Mouse (Mus musculus): ENCODE data around the gene Cers1. TPM values are rescaled to one million over a fixed set of nuclear protein-coding genes. Genes with fewer than 3 reads are reported as not detected.

The Cers1 gene
- polyA plus RNA-seq, 1 experiment from 2014 or later = 10.0 TPM

GRCm38 (mm10) chr8:70317872-70318271 is 2.3 kb downstream of the Cers1 start:
- WGBS = 83% methylated on average over 5 of the region's 5 CpGs
- Histone ChIP-seq H3K27me3 (no peaks in the 10 kb centered on the region), H3K9me3 (no peaks in the 10 kb centered on the region), H3K4me3 (no peak overlapping the region), H3K36me3 (peaks cover 35% of the 10 kb centered on the region), H3K27ac (peak overlapping the region; percentile 28; the same call in 1 of the 2 replicates), H3K9ac (no peak overlapping the region), H3K4me2 (replicated peaks) (no peak overlapping the region), H3K4me1 (peaks cover 31% of the 10 kb centered on the region)
- ATAC-seq (ENCODE audit: low FRiP score, low read depth) = no peak

DNA sequence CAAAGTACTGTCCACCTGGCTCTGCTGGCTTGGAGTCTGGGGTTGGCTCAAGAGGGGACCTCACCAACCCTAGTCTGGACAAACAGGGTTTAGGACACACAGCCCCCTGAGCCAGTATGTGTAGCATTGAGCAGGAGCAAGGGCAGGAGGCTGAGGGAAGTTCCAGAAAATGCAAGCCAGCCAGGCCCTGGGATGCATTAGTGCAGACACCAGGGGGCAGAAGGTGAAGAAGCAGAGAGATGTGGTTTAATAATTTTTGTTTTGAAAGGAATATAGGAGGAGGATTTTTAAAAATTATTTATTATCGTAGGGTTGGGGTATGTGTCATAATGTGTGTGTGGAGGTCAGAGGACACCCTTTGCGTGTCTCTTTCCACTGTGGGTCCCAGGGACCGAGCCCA is 8.1 kb downstream of the Cers1 start:
- Histone ChIP-seq H3K36me3 (peaks cover 70% of the 10 kb centered on the region), H3K9me3 (no peaks in the 10 kb centered on the region), H3K27ac (no peak overlapping the region), H3K4me3 (no peak overlapping the region), H3K4me1 (no peaks in the 10 kb centered on the region), H3K4me2 (replicated peaks) (no peak overlapping the region), H3K9ac (no peak overlapping the region), H3K27me3 (no peaks in the 10 kb centered on the region)
- ATAC-seq (ENCODE audit: low FRiP score, low read depth) = no peak
- 88% methylated on average over 3 of the region's 3 CpGs for WGBS

- peaks cover 66% of the 10 kb centered on the region for H3K36me3 ChIP-seq
- no peak overlapping the region for H3K9ac ChIP-seq
- H3K4me3 ChIP-seq = no peak overlapping the region
- peaks cover 7% of the 10 kb centered on the region for H3K27me3 ChIP-seq
- no peaks in the 10 kb centered on the region for H3K9me3 ChIP-seq
- no peak overlapping the region for H3K4me2 ChIP-seq (replicated peaks)
- H3K27ac ChIP-seq = no peak overlapping the region
- peaks cover 26% of the 10 kb centered on the region for H3K4me1 ChIP-seq
- 94% methylated on average over 6 of the region's 6 CpGs for WGBS
- no peak for ATAC-seq (ENCODE audit: low FRiP score, low read depth)
Observed at GRCm38 (mm10) chr8:70327512-70327911, 11.9 kb downstream of the Cers1 start.

DNA sequence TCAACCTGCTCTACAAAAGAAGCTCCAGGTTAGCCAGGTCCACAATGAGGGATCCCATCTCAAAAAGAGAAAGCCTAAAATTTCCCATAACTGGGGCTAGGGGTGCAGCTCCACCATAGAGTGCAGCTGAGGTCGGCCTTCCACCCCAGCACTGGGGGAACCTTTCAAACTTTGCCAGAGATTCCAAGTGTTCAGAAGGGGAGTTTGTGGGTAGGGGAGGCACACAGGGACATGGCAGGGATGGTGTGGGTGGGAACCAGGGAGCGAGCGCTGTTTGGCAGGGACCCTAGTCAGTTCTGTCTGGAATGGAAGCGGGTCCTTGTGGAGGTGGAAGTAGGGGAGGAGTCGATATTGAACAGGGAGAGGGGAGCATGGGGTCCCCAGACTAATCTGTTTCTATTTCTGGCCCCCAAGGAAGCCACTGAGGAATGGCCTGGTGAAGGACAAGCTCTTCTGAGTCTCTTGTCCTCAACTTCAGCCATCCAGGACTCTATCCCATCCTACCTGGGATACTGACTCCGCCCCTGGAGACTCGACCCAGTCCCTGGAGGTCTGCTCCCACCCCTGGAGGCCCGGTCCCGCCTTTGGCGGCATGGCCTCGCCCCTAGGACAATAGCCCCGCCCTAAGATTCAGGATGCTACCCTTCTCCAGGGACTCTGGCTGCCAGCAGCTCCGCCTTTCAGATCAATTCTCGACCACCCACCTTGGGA is 13.7 kb downstream of the Cers1 start, which contains the start of gene Gdf1:
TSS of gene Gdf1 (plus strand) at position 694 of the 711 bp plus-strand sequence.
- no peak for ATAC-seq (ENCODE audit: low FRiP score, low read depth)
- Histone ChIP-seq H3K4me2 (replicated peaks) (peak within 1 kb of the TSS; percentile 57), H3K9me3 (no peaks in the 10 kb centered on the region), H3K36me3 (peaks cover 68% of the 10 kb centered on the region), H3K27me3 (peaks cover 7% of the 10 kb centered on the region), H3K4me3 (peak within 1 kb of the TSS; percentile 25), H3K27ac (peak within 1 kb of the TSS; percentile 10; the same call in 1 of the 2 replicates), H3K9ac (peak within 1 kb of the TSS; percentile 61), H3K4me1 (peaks cover 26% of the 10 kb centered on the region)
- WGBS = 31% methylated on average over 14 of the region's 14 CpGs

- Histone ChIP-seq H3K27me3 (peaks cover 7% of the 10 kb centered on the region), H3K9me3 (no peaks in the 10 kb centered on the region), H3K4me3 (peak overlapping the region; percentile 25), H3K4me1 (peaks cover 26% of the 10 kb centered on the region), H3K27ac (peak overlapping the region; percentile 10; the same call in 1 of the 2 replicates), H3K4me2 (replicated peaks) (peak overlapping the region; percentile 57), H3K9ac (peak overlapping the region; percentile 61), H3K36me3 (peaks cover 68% of the 10 kb centered on the region)
- WGBS = 9% methylated on average over 45 of the region's 45 CpGs
- ATAC-seq (ENCODE audit: low FRiP score, low read depth) = peak; percentile 17; the same call in 1 of the 2 replicates
Observed at GRCm38 (mm10) chr8:70329835-70330740, 14.5 kb downstream of the Cers1 start.

GRCm38 (mm10) chr8:70330741-70331364 is 15.3 kb downstream of the Cers1 start:
- H3K9me3 ChIP-seq = no peaks in the 10 kb centered on the region
- H3K9ac ChIP-seq = peak overlapping the region; percentile 61
- peak overlapping the region; percentile 25 for H3K4me3 ChIP-seq
- ATAC-seq (ENCODE audit: low FRiP score, low read depth) = peak; percentile 76
- H3K27ac ChIP-seq = peak overlapping the region; percentile 10; the same call in 1 of the 2 replicates
- H3K27me3 ChIP-seq = peaks cover 7% of the 10 kb centered on the region
- H3K4me2 ChIP-seq (replicated peaks) = peak overlapping the region; percentile 57
- peaks cover 76% of the 10 kb centered on the region for H3K36me3 ChIP-seq
- peaks cover 26% of the 10 kb centered on the region for H3K4me1 ChIP-seq
- WGBS = 32% methylated on average over 53 of the region's 53 CpGs

DNA sequence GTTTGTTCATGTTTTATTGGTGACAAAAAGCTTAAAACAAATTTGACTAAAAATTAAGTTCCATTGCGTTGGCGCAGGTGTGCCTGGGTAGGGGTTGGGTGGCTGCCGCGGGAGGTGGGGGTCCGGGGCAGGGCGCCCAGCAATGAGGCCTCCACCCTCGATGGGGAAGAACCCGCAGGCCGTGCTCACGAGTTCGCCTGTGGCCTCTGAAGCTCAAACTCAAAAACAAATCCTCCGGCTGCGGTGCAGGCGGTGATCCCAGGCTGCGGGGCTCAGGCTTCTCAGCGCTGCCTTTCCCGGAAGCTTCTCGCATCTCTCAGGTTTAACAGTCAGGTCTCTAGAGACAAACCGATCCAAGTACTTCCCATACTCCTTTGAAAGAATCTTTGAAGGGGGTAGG is 16.0 kb downstream of the Cers1 start:
- no peak overlapping the region; the same call in 1 of the 2 replicates for H3K9ac ChIP-seq

GRCm38 (mm10) chr8:70332070-70332877 is 16.7 kb downstream of the Cers1 start:
- no peaks in the 10 kb centered on the region for H3K9me3 ChIP-seq
- peaks cover 26% of the 10 kb centered on the region for H3K4me1 ChIP-seq
- ATAC-seq (ENCODE audit: low FRiP score, low read depth) = peak; percentile 80
- peaks cover 78% of the 10 kb centered on the region for H3K36me3 ChIP-seq
- peaks cover 7% of the 10 kb centered on the region for H3K27me3 ChIP-seq
- no peak overlapping the region for H3K4me3 ChIP-seq
- 23% methylated on average over 40 of the region's 41 CpGs for WGBS
- H3K27ac ChIP-seq = peak overlapping the region; percentile 48; the same call in 1 of the 2 replicates
- H3K9ac ChIP-seq = peak overlapping the region; percentile 25; the same call in 1 of the 2 replicates
- H3K4me2 ChIP-seq (replicated peaks) = peak overlapping the region; percentile 38; the same call in 1 of the 2 replicates

More for the DNA sequence above, 16.0 kb downstream of the Cers1 start:
- H3K4me1 ChIP-seq = peaks cover 26% of the 10 kb centered on the region
- peaks cover 7% of the 10 kb centered on the region for H3K27me3 ChIP-seq
- peak overlapping the region; percentile 15 for H3K4me2 ChIP-seq (replicated peaks)
- H3K36me3 ChIP-seq = peaks cover 78% of the 10 kb centered on the region
- no peak overlapping the region for H3K4me3 ChIP-seq
- H3K9me3 ChIP-seq = no peaks in the 10 kb centered on the region
- ATAC-seq (ENCODE audit: low FRiP score, low read depth) = no peak
- H3K27ac ChIP-seq = no peak overlapping the region
- WGBS = 58% methylated on average over 19 of the region's 19 CpGs

DNA sequence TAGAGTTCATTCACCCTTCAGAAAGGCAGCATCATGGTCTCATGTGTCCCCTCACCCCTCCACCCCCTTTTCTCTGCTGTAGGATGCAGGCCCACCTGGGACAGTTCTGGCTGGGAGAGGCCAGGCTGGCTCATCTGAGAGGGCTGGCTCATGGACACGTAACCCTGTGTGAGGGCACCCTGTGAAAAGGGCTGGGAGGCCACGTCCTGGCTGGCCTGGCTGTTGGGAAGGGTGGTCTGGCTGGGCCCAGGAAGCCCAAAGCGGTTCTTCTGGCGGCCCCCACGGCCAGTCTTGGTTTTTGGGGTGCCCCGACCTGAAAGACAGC is 17.3 kb downstream of the Cers1 start:
- no peaks in the 10 kb centered on the region for H3K9me3 ChIP-seq
- peaks cover 26% of the 10 kb centered on the region for H3K4me1 ChIP-seq
- no peak overlapping the region for H3K9ac ChIP-seq
- peaks cover 7% of the 10 kb centered on the region for H3K27me3 ChIP-seq
- H3K36me3 ChIP-seq = peaks cover 78% of the 10 kb centered on the region
- no peak for ATAC-seq (ENCODE audit: low FRiP score, low read depth)
- WGBS = 94% methylated on average over 6 of the region's 6 CpGs
- H3K4me2 ChIP-seq (replicated peaks) = no peak overlapping the region
- H3K27ac ChIP-seq = no peak overlapping the region
- no peak overlapping the region for H3K4me3 ChIP-seq

GRCm38 (mm10) chr8:70338931-70339330 is 23.4 kb downstream of the Cers1 start:
- ATAC-seq (ENCODE audit: low FRiP score, low read depth) = no peak
- Histone ChIP-seq H3K4me1 (peaks cover 16% of the 10 kb centered on the region), H3K36me3 (peaks cover 99% of the 10 kb centered on the region), H3K27me3 (no peaks in the 10 kb centered on the region), H3K4me3 (no peak overlapping the region), H3K27ac (no peak overlapping the region), H3K9me3 (no peaks in the 10 kb centered on the region), H3K4me2 (replicated peaks) (no peak overlapping the region), H3K9ac (no peak overlapping the region)
- WGBS = 90% methylated on average over 7 of the region's 7 CpGs

DNA sequence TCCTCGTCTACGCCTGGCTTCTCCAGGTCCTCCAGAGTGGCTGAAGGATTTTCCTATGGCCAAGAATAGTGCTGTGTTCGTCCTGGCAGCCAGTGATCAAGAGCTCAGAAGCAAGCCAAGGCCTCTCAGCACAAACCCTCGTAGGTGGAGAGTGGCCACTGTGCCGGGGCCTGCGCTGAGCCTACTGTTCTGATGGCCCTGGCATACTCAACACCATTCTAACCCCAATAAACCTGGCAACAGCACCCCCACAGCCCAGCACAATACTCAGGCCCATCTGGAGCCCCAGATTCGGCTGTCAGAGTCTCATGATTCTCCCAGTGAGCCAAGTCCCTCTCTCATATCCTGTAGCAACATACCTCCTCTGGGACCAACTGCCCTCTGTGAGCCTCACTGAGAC is 25.1 kb downstream of the Cers1 start:
- no peak for ATAC-seq (ENCODE audit: low FRiP score, low read depth)
- Histone ChIP-seq H3K4me1 (peaks cover 26% of the 10 kb centered on the region), H3K4me2 (replicated peaks) (no peak overlapping the region), H3K27ac (no peak overlapping the region), H3K9me3 (no peaks in the 10 kb centered on the region), H3K27me3 (no peaks in the 10 kb centered on the region), H3K9ac (no peak overlapping the region), H3K36me3 (peaks cover 86% of the 10 kb centered on the region), H3K4me3 (no peak overlapping the region)
- WGBS = 92% methylated on average over 7 of the region's 7 CpGs

All from limb, embryonic 13.5 days (tissue).